Mouse (Mus musculus) limb, embryonic 12.5 days (tissue): Measurements from ENCODE around the gene Pld3. TPM values are rescaled to one million over a fixed set of nuclear protein-coding genes. Genes with fewer than 3 reads are reported as not detected.
"Not testable (repeated sequence)": the region's sequence is repeated elsewhere in the genome, so short reads cannot be mapped to it uniquely, and the experiment has no call there.

Experiments used
- ATAC-seq: fragments of 200-750 bp; cut with Nextera tagmentation; 2 replicates; pipeline ENCODE4 v1.8.0; 2017; ENCODE audit warnings: low read depth, moderate TSS enrichment; ENCODE audit not compliant: insufficient number of reproducible peaks, insufficient read depth, low FRiP score, low TSS enrichment
- H3K27ac ChIP-seq: fragments of 300-500 bp; sonication (generic); 2 replicates; pipeline ENCODE4 v1.5.1; 2016; ENCODE audit warnings: mild to moderate bottlenecking, moderate library complexity
- H3K27me3 ChIP-seq: fragments of 300-500 bp; sonication (generic); 2 replicates; pipeline ENCODE4 v1.6.1; 2016; ENCODE audit warnings: mild to moderate bottlenecking, moderate library complexity
- H3K36me3 ChIP-seq: fragments of 300-500 bp; sonication (generic); 2 replicates; pipeline ENCODE4 v1.6.1; 2016; ENCODE audit warnings: mild to moderate bottlenecking, moderate library complexity
- H3K4me1 ChIP-seq: fragments of 300-500 bp; sonication (generic); replicated peaks from 2 replicates; pipeline ENCODE4 v1.6.1; 2016
- H3K4me2 ChIP-seq: fragments of 300-500 bp; sonication (generic); 2 replicates; pipeline ENCODE4 v1.6.1; 2016; ENCODE audit warnings: mild to moderate bottlenecking, moderate library complexity
- H3K4me3 ChIP-seq: fragments of 300-500 bp; sonication (generic); replicated peaks from 2 replicates; pipeline ENCODE4 v1.5.1; 2016; ENCODE audit warnings: mild to moderate bottlenecking
- H3K9ac ChIP-seq: fragments of 300-500 bp; sonication (generic); replicated peaks from 2 replicates; pipeline ENCODE4 v1.6.1; 2016; ENCODE audit warnings: mild to moderate bottlenecking, moderate library complexity
- H3K9me3 ChIP-seq: fragments of 300-500 bp; sonication (generic); 2 replicates; pipeline ENCODE4 v1.6.1; 2016; ENCODE audit warnings: mild to moderate bottlenecking, moderate library complexity
- WGBS: fragments of 180-500 bp; shearing (Covaris S2); methylation state at CpG from one replicate; pipeline ENCODE4 v1.1.7; 2016; 5-methylcytosine and 5-hydroxymethylcytosine counted together
- polyA plus RNA-seq: library from polyadenylated mRNA; unstranded; fragments of >200 nt; fragmentation: Nextera tagmentation; extraction: Ambion mirVana; gene quantifications from 2 replicates; pipeline ENCODE4 v1.2.1, GENCODE M21; 2016

Pld3 gene
- polyA plus RNA-seq, 1 experiment from 2014 or later, result 59.7 TPM

GRCm38 (mm10) chr7:27520599-27520998 is 32.4 kb downstream of the Pld3 start:
- ATAC-seq, result no peak

GRCm38 (mm10) chr7:27520104-27520503 is 32.9 kb downstream of the Pld3 start:
- H3K4me1 ChIP-seq, result no peaks in the 10 kb centered on the region
- H3K4me3 ChIP-seq, result no peak overlapping the region
- no peak for ATAC-seq
- H3K36me3 ChIP-seq, result peaks cover 35% of the 10 kb centered on the region
- H3K4me2 ChIP-seq, result no peak overlapping the region
- H3K27me3 ChIP-seq, result no peaks in the 10 kb centered on the region
- no peak overlapping the region for H3K27ac ChIP-seq
- H3K9me3 ChIP-seq, result 0 out of 2 replicates have a peak, but pooled peaks cover 6% of the 10 kb centered on the region
- no peak overlapping the region for H3K9ac ChIP-seq

More at GRCm38 (mm10) chr7:27520599-27520998, 32.4 kb downstream of the Pld3 start:
- no peak overlapping the region for H3K27ac ChIP-seq
- 0 out of 2 replicates have a peak, but pooled peaks cover 6% of the 10 kb centered on the region for H3K9me3 ChIP-seq
- H3K4me2 ChIP-seq, result no peak overlapping the region
- 50% methylated on average over 1 of the region's 1 CpGs for WGBS
- H3K9ac ChIP-seq, result no peak overlapping the region
- no peaks in the 10 kb centered on the region for H3K27me3 ChIP-seq
- H3K4me3 ChIP-seq, result no peak overlapping the region
- H3K36me3 ChIP-seq, result peaks cover 35% of the 10 kb centered on the region
- no peaks in the 10 kb centered on the region for H3K4me1 ChIP-seq

- 0 out of 2 replicates have a peak, but pooled peaks cover 6% of the 10 kb centered on the region for H3K9me3 ChIP-seq
- H3K9ac ChIP-seq, result no peak overlapping the region
- no peaks in the 10 kb centered on the region for H3K27me3 ChIP-seq
- WGBS, result 86% methylated on average over 9 of the region's 9 CpGs
- ATAC-seq, result no peak
- no peak overlapping the region for H3K27ac ChIP-seq
- H3K4me3 ChIP-seq, result no peak overlapping the region
- no peaks in the 10 kb centered on the region for H3K4me1 ChIP-seq
- H3K4me2 ChIP-seq, result no peak overlapping the region
- peaks cover 35% of the 10 kb centered on the region for H3K36me3 ChIP-seq
Observed at GRCm38 (mm10) chr7:27518314-27518713, 34.7 kb downstream of the Pld3 start.

- Histone ChIP-seq H3K27me3 (no peaks in the 10 kb centered on the region), H3K27ac (no peak overlapping the region), H3K9ac (no peak overlapping the region), H3K36me3 (peaks cover 34% of the 10 kb centered on the region), H3K4me2 (no peak overlapping the region), H3K4me3 (no peak overlapping the region), H3K4me1 (no peaks in the 10 kb centered on the region), H3K9me3 (0 out of 2 replicates have a peak, but pooled peaks cover 5% of the 10 kb centered on the region)
- 71% methylated on average over 9 of the region's 9 CpGs for WGBS
- no peak for ATAC-seq
Observed at GRCm38 (mm10) chr7:27514961-27515360, 38.1 kb downstream of the Pld3 start.

GRCm38 (mm10) chr7:27510809-27511208 is 42.2 kb downstream of the Pld3 start:
- H3K4me2 ChIP-seq, result no peak overlapping the region
- H3K4me1 ChIP-seq, result peaks cover 19% of the 10 kb centered on the region
- H3K36me3 ChIP-seq, result no peaks in the 10 kb centered on the region
- H3K9me3 ChIP-seq, result no peaks in the 10 kb centered on the region
- H3K4me3 ChIP-seq, result no peak overlapping the region
- no peak overlapping the region for H3K27ac ChIP-seq
- H3K9ac ChIP-seq, result no peak overlapping the region
- WGBS, result 91% methylated on average over 2 of the region's 2 CpGs
- no peak for ATAC-seq
- H3K27me3 ChIP-seq, result no peaks in the 10 kb centered on the region

DNA sequence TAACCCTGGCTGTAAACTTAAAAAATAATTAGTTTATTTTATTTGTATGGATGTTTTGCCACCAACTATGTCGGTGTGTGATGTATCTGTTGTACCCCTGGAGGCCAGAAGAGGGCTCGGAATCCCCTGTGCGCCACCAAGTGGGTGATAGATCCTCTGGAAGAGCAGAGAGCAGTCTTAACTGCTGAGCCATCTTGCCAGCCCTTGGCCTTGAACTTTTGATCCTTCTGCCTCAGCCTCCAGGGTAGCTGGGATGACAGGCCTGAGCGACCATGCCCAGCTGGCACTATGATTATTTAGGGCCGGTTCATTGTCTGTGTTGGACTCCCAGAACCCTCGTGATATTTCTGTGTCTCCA is 44.4 kb downstream of the Pld3 start:
- H3K4me3 ChIP-seq, result peak overlapping the region; percentile 50
- peaks cover 19% of the 10 kb centered on the region for H3K4me1 ChIP-seq
- no peak overlapping the region; the same call in 1 of the 2 replicates for H3K9ac ChIP-seq
- no peaks in the 10 kb centered on the region for H3K36me3 ChIP-seq
- H3K27me3 ChIP-seq, result no peaks in the 10 kb centered on the region
- ATAC-seq, result peak; percentile 54; the same call in 1 of the 2 replicates
- peak overlapping the region; percentile 99 for H3K27ac ChIP-seq
- H3K4me2 ChIP-seq, result peak overlapping the region; percentile 59
- 26% methylated on average over 6 of the region's 6 CpGs for WGBS
- H3K9me3 ChIP-seq, result no peaks in the 10 kb centered on the region

DNA sequence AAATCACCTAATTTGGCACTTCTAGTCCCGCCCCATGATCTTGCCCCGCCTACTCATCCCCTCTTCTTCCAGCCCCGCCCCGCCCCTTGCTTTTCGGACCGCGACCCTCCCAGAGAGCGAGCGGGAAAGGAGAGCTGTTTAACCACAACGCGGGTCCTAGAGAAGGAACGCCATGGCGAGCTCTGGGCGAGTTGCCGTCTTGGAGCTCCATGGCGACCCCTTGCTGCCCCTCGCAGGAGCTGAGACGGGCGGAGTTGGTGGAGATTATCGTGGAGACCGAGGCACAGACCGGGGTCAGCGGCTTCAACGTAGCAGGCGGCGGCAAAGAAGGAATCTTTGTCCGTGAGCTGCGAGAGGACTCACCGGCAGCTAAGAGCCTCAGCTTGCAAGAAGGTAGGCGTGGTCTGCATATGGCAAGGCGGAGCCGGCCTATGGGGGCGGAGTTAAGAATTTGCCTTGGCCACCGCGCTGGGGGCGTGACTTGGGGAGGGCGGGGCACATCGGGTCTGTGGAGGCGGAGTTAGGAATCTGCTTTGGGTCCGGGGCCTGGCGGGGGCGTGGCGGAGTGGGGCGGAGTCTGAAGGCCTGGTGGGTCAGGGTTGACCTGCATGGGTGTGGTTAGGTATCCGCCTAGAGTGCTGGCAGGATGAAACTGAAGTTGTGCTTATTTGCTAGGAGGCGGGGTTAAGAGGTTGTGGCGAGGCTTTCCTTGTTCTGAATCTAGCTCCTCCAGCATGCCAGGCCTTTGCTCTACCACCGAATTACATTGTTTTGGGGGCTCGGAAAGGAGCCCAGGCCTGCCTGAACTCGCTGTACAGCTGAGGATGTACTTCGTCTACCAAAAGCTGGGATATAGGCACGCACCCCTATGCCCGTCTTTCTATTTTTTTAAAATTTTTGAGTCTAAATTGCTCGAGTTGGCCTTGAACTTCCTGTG is 45.0 kb downstream of the Pld3 start:
- Histone ChIP-seq H3K9ac (peak overlapping the region; percentile 72), H3K4me1 (peaks cover 19% of the 10 kb centered on the region), H3K27me3 (no peaks in the 10 kb centered on the region), H3K27ac (peak overlapping the region; percentile 99), H3K4me2 (peak overlapping the region; percentile 59), H3K9me3 (no peaks in the 10 kb centered on the region), H3K4me3 (peak overlapping the region; percentile 50), H3K36me3 (no peaks in the 10 kb centered on the region)
- ATAC-seq, result peak; percentile 92
- WGBS, result under 1% methylated on average over 54 of the region's 54 CpGs

DNA sequence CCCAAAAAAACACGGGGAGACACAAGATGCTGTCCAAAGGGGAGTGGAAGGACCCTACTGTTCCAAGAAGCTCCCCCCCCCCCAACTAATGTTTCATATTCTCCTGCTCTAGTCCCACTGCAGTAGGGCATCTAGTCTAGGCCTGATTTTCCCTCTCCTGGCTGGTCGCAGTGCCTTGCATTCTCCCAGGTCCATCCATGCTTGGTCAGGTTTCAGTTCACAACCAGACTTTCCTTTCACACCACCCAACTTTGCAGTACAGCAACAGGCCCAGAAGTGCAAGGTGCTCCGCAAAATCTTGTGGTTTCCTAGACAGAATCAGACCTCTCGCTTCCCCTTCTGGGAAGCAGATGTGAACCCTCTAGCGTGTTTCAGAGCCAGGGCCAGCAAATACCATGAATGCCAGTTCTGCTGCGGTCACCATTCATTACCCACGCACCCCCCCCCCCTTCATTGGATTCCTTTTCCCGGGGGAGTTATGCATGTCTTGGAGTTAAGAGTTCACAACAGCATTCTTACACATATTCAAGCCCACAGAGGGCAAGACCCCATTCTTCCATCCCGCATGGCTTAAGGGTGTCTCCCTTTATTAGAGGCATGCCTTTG is 46.1 kb downstream of the Pld3 start:
- 46% methylated on average over 9 of the region's 9 CpGs for WGBS
- Histone ChIP-seq H3K27me3 (no peaks in the 10 kb centered on the region), H3K4me1 (peaks cover 19% of the 10 kb centered on the region), H3K9ac (no peak overlapping the region), H3K27ac (peak overlapping the region; percentile 99), H3K36me3 (no peaks in the 10 kb centered on the region), H3K4me2 (peak overlapping the region; percentile 59), H3K4me3 (peak overlapping the region; percentile 50), H3K9me3 (no peaks in the 10 kb centered on the region)
- ATAC-seq, result no peak

DNA sequence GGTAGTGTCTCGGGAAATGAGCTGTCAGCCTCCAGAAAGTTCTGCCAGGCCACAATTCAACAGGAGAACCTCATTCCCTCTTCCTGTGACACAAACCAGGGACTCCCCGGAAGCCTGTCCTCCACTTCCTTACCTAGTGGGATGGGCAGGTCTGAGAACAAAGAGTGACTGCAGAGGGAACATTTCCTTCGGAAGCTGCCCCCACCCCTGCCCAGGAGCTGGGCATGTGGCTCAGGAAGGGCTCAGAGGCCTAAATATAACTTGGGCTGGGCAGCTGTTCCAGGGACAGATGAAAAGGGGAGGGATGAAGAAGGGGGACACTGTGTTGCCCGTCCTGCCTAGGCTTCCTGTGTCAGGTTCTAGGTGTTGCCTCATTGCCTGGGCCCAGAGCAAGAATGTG is 51.4 kb downstream of the Pld3 start:
- H3K27me3 ChIP-seq, result no peaks in the 10 kb centered on the region
- no peaks in the 10 kb centered on the region for H3K9me3 ChIP-seq
- no peak for ATAC-seq
- H3K4me2 ChIP-seq, result no peak overlapping the region
- 66% methylated on average over 4 of the region's 4 CpGs for WGBS
- no peaks in the 10 kb centered on the region for H3K36me3 ChIP-seq
- H3K9ac ChIP-seq, result no peak overlapping the region
- 0 out of 2 replicates have a peak overlapping the region, but pooled peaks have one; percentile 45 for H3K27ac ChIP-seq
- H3K4me3 ChIP-seq, result no peak overlapping the region
- H3K4me1 ChIP-seq, result peaks cover 14% of the 10 kb centered on the region

GRCm38 (mm10) chr7:27499036-27499435 is 54.0 kb downstream of the Pld3 start, which contains the start of gene Prx:
Prx (plus strand) TSS chr7:27499324.
- 23% methylated on average over 3 of the region's 3 CpGs for WGBS
- no peaks in the 10 kb centered on the region for H3K27me3 ChIP-seq
- H3K4me1 ChIP-seq, result peaks cover 10% of the 10 kb centered on the region; the same call in 1 of the 2 replicates
- H3K4me2 ChIP-seq, result no peak within 1 kb of the TSS
- H3K9me3 ChIP-seq, result no peaks in the 10 kb centered on the region
- peak; percentile 59; the same call in 1 of the 2 replicates for ATAC-seq
- H3K4me3 ChIP-seq, result no peak within 1 kb of the TSS
- H3K9ac ChIP-seq, result no peak within 1 kb of the TSS
- no peak within 1 kb of the TSS for H3K27ac ChIP-seq
- H3K36me3 ChIP-seq, result no peaks in the 10 kb centered on the region

- not testable (repeated sequence) for H3K27ac ChIP-seq, H3K9me3 ChIP-seq, H3K4me3 ChIP-seq, H3K27me3 ChIP-seq, ATAC-seq, H3K4me2 ChIP-seq, H3K36me3 ChIP-seq, H3K9ac ChIP-seq
- WGBS, result 85% methylated on average over 9 of the region's 9 CpGs
- H3K4me1 ChIP-seq, result peaks cover 26% of the 10 kb centered on the region
Observed at GRCm38 (mm10) chr7:27494659-27495367, 58.2 kb downstream of the Pld3 start.
